Mouse (Mus musculus) C2C12 (cell line): Measurements from ENCODE around the gene Scgb2b7.
"Not testable (repeated sequence)": the region's sequence is repeated elsewhere in the genome, so short reads cannot be mapped to it uniquely, and the experiment has no call there.

Experiments used
- CEBPB ChIP-seq: IDR thresholded peaks from one replicate; pipeline ENCODE4 v1.6.1; 2011; ENCODE audit warnings: low read depth, mild to moderate bottlenecking, control low read depth, moderate library complexity
- CTCF ChIP-seq: IDR thresholded peaks from one replicate; pipeline ENCODE4 v1.5.1; 2011; ENCODE audit not compliant: control insufficient read depth, insufficient read depth, insufficient read length
- FOSL1 ChIP-seq: IDR thresholded peaks from one replicate; pipeline ENCODE4 v1.8.0; 2011; ENCODE audit warnings: mild to moderate bottlenecking, low read length; ENCODE audit not compliant: poor library complexity, insufficient read depth, severe bottlenecking
- MAX ChIP-seq: IDR thresholded peaks from one replicate; pipeline ENCODE4 v1.6.1; 2011; ENCODE audit warnings: mild to moderate bottlenecking, control low read depth
- MYOD1 ChIP-seq: IDR thresholded peaks from one replicate; pipeline ENCODE4 v1.6.1; 2011; ENCODE audit warnings: low read depth; ENCODE audit not compliant: control insufficient read depth, insufficient read length
- USF1 ChIP-seq: IDR thresholded peaks from one replicate; pipeline ENCODE4 v1.6.1; 2011; ENCODE audit warnings: low read depth, mild to moderate bottlenecking, control low read depth, moderate library complexity

DNA sequence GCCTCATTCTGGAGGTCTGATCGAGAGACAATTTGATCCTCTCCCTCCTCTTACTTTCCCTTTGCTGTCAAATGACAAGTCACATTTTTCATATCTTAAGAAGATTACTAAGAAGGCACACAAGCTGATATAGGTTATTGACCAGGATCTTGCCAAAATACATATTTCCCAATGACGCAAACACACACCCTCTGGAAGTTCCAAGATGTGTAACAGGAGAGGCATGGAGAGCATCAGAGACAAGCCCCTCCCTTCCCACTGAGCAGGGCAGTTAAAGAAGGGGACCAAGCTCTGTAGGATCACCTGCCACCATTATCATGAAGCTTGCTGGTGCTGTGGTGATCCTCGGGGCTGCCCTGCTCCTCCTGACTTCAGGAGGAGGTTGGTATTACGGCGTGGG is 6.8 kb upstream of the Scgb2b7 start, which contains the start of gene Scgb1b7:
- TF ChIP-seq FOSL1, CTCF, MYOD1, USF1, MAX, CEBPB: not testable (repeated sequence)
